Mouse (Mus musculus) E14TG2a.4 (cell line): ENCODE measurements at regions not wholly inside any gene's neighbourhood (a gene's known extent, or its start where the extent isn't known, plus 50 kb on each side); places are given as distances from the start of the nearest gene placed in this dataset.

Experiments
- CTCF ChIP-seq: conservative IDR thresholded peaks from 2 replicates; pipeline ENCODE4 v1.5.1; 2014; ENCODE audit warnings: low read length
- NANOG ChIP-seq: IDR thresholded peaks from 2 replicates; pipeline ENCODE4 v1.6.1; 2014; ENCODE audit warnings: borderline replicate concordance, low read length, mixed read lengths
- POU5F1 ChIP-seq: IDR thresholded peaks from 2 replicates; pipeline ENCODE4 v1.6.1; 2014; ENCODE audit warnings: low read length, borderline replicate concordance

- TF ChIP-seq CTCF (no peak), POU5F1 (no peak), NANOG (no peak)
These were observed 315.5 kb downstream of the Ccser2 start for GRCm38 (mm10) chr14:36652982-36653557.
